Mouse (Mus musculus) lung, postnatal 0 days (tissue): Measurements from ENCODE around the gene Ppp2r2c. TPM values are rescaled to one million over a fixed set of nuclear protein-coding genes. Genes with fewer than 3 reads are reported as not detected.

Experiments used
- ATAC-seq: fragments of 200-750 bp; cut with Nextera tagmentation; 2 replicates; pipeline ENCODE4 v1.8.0; 2017; ENCODE audit warnings: moderate library complexity
- DNase-seq: peaks from one replicate; pipeline ENCODE4 v3.0.0-alpha.2; 2016; ENCODE audit warnings: low spot score
- H3K27ac ChIP-seq: fragments of 300-500 bp; sonication (generic); 2 replicates; pipeline ENCODE4 v1.5.1; 2014; ENCODE audit warnings: antibody characterized with exemption, mild to moderate bottlenecking, low read length, mixed read lengths
- H3K27me3 ChIP-seq: fragments of 300-500 bp; sonication (generic); replicated peaks from 2 replicates; pipeline ENCODE4 v1.6.1; 2014; ENCODE audit warnings: low read length, mixed read lengths; ENCODE audit not compliant: insufficient read depth
- H3K36me3 ChIP-seq: fragments of 300-500 bp; sonication (generic); 2 replicates; pipeline ENCODE4 v1.6.1; 2014; ENCODE audit warnings: low read length, mixed read lengths; ENCODE audit not compliant: insufficient read depth
- H3K4me1 ChIP-seq: fragments of 300-500 bp; sonication (generic); 2 replicates; pipeline ENCODE4 v1.6.1; 2014; ENCODE audit warnings: antibody characterized with exemption, low read depth, low read length, mixed read lengths; ENCODE audit not compliant: insufficient read depth
- H3K4me2 ChIP-seq: fragments of 300-500 bp; sonication (generic); replicated peaks from 2 replicates; pipeline ENCODE4 v1.6.1; 2014; ENCODE audit warnings: low read depth, mild to moderate bottlenecking, low read length, moderate library complexity, mixed read lengths
- H3K4me3 ChIP-seq: fragments of 300-500 bp; sonication (generic); 2 replicates; pipeline ENCODE4 v1.5.1; 2014; ENCODE audit warnings: low read depth, low read length
- H3K9ac ChIP-seq: fragments of 300-500 bp; sonication (generic); replicated peaks from 2 replicates; pipeline ENCODE4 v1.6.1; 2014; ENCODE audit warnings: low read depth, mild to moderate bottlenecking
- H3K9me3 ChIP-seq: fragments of 300-500 bp; sonication (generic); 2 replicates; pipeline ENCODE4 v1.6.1; 2016; ENCODE audit warnings: low read length, mixed read lengths
- CTCF ChIP-seq: IDR thresholded peaks from 2 replicates; pipeline ENCODE4 v1.5.1; 2016; ENCODE audit warnings: antibody characterized with exemption, mild to moderate bottlenecking
- EP300 ChIP-seq: IDR thresholded peaks from 2 replicates; pipeline ENCODE4 v1.6.1; 2016; ENCODE audit warnings: antibody characterized with exemption, mild to moderate bottlenecking, control low read depth
- WGBS: fragments of 180-500 bp; shearing (Covaris S2); extraction: QIAGEN DNeasy Blood & Tissue Kit; methylation state at CpG from one replicate; pipeline ENCODE4 v1.1.7; 2014; 5-methylcytosine and 5-hydroxymethylcytosine counted together
- polyA plus RNA-seq: library from polyadenylated mRNA; unstranded; fragments of >200 nt; fragmentation: Nextera tagmentation; extraction: Ambion mirVana; gene quantifications from 2 replicates; pipeline ENCODE4 v1.2.1, GENCODE M21; 2015

Ppp2r2c gene
- 0.04 TPM in 1 of 2 replicates, not detected in the other for polyA plus RNA-seq

DNA sequence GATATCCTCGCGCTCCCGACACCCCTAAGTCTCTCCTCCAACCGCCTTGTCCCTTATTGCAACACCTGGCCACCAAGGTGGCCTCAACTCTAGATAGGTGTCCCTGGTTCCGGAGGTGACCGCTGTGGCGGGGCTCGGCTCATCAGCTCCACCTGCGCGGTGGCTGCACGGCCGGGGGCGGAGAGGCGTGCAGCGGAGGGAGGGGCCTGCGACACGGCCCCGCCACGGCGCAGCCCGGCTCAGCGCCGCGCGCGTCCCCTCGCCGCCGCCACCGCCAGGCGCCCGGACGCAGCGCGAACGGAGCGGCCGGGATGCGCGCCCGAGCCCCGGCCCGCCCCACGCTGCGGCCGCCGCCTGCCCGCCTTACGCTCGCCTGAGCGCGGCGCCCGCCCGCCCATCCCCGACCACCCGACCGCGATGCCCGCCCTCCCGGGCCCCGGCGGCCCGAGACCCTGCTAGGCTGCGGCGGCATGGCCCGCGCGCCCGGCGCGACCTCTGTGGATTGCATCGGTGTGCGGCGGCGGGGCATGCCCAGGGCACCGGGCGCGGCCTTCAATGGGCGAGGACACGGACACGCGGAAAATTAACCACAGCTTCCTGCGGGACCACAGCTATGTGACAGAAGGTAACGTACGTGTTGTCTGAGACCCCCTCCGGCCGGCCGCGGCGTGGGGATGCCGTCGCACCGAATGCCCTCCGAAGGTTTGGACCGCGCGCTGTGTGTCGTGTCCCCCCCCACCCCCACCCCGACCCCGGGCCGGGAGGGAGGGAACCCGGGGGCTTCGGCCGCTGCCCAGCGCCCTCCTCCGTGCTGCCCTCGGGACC lies at the start of gene Ppp2r2c:
Gene Ppp2r2c (plus strand): TSS at position 248 of the 825 bp plus-strand sequence.
- Histone ChIP-seq H3K9ac (no peak within 1 kb of the TSS), H3K36me3 (no peaks in the 10 kb centered on the region), H3K4me2 (peak within 1 kb of the TSS; percentile 37), H3K27me3 (peaks cover 49% of the 10 kb centered on the region), H3K4me1 (no peaks in the 10 kb centered on the region), H3K27ac (no peak within 1 kb of the TSS), H3K4me3 (peak within 1 kb of the TSS; percentile 2; the same call in 1 of the 2 replicates), H3K9me3 (no peaks in the 10 kb centered on the region)
- ATAC-seq (no peak), DNase-seq (no peak)
- TF ChIP-seq CTCF (no peak), EP300 (no peak)
- WGBS = 2% methylated on average over 55 of the region's 108 CpGs

DNA sequence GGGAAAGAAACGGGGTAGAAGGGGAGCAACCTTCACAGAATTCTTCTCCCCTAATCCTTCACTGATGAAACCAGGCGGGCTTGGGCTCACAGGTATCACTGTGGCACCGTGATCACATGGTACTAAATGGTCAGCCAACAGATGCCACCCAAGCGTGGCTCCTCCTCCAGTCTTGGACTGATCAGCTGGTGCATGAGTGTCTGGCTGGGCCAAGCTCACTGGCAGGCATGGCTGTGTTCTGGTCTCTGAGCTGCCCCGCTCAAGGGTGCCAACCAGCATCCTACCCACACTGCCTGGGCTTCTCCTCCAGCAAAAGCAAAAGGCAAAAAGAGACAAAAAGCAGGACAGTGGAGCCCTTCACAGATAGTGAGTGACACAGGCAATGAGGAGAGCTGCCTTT lies 48.6 kb upstream of the Ppp2r2c start:
- Histone ChIP-seq H3K27ac (no peak overlapping the region), H3K27me3 (no peaks in the 10 kb centered on the region), H3K9me3 (no peaks in the 10 kb centered on the region), H3K36me3 (peaks cover 28% of the 10 kb centered on the region; the same call in 1 of the 2 replicates), H3K4me1 (no peaks in the 10 kb centered on the region), H3K9ac (no peak overlapping the region), H3K4me3 (no peak overlapping the region), H3K4me2 (no peak overlapping the region)
- ATAC-seq (no peak), DNase-seq (no peak)
- 87% methylated on average over 5 of the region's 5 CpGs for WGBS
- TF ChIP-seq CTCF (no peak), EP300 (no peak)

DNA sequence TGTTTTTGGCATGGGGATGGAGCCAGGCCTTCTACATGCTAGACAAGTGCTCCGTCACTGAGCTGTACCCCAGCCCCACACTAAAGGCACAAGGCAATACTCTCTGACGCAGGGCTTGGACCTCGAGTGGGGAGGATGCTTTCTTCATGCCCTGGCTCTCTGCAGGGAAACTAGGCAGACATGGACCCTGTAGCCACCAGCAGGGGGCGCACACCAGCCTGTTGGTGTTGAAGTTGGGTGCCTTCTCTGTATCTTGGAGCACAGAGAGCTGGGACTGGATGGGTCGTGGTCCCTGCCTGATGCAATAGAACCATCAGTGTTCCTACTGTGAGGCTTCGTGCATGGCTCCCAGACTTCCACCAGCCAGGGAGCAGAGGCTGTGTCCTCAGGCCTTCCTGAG lies 48.2 kb upstream of the Ppp2r2c start:
- peaks cover 27% of the 10 kb centered on the region; the same call in 1 of the 2 replicates for H3K36me3 ChIP-seq
- no peak overlapping the region for H3K4me3 ChIP-seq
- TF ChIP-seq CTCF (peak; percentile 81), EP300 (no peak)
- no peak overlapping the region for H3K9ac ChIP-seq
- no peaks in the 10 kb centered on the region for H3K9me3 ChIP-seq
- WGBS = 42% methylated on average over 6 of the region's 6 CpGs
- no peak for ATAC-seq
- no peaks in the 10 kb centered on the region for H3K27me3 ChIP-seq
- peak; percentile 45 for DNase-seq
- H3K4me2 ChIP-seq = no peak overlapping the region
- H3K4me1 ChIP-seq = no peaks in the 10 kb centered on the region
- H3K27ac ChIP-seq = no peak overlapping the region

DNA sequence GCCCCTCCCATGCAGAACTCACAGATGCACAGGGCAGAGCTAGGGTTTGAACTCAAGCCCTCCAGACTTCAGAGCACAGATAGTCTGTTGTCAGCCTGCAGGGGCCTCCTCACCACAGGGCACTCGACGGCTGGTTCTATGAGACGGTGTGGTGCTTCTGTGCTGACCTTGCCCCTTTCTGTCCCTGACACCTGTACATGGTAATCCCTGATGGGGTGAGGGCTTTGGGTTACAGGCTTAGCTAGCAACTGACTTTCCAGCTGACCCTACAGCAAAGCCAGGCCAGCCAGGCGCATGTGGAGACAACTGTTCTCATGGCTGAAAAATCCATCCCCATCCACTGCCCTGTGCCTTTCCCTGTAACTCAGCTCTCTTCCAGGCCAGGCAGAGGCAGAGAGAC lies 45.4 kb upstream of the Ppp2r2c start:
- Histone ChIP-seq H3K27me3 (no peaks in the 10 kb centered on the region), H3K4me2 (no peak overlapping the region), H3K27ac (no peak overlapping the region), H3K4me3 (no peak overlapping the region), H3K4me1 (no peaks in the 10 kb centered on the region), H3K9ac (no peak overlapping the region), H3K9me3 (no peaks in the 10 kb centered on the region), H3K36me3 (peaks cover 18% of the 10 kb centered on the region; the same call in 1 of the 2 replicates)
- no peak for TF ChIP-seq EP300
- TF ChIP-seq CTCF = no peak
- 87% methylated on average over 4 of the region's 4 CpGs for WGBS
- no peak; the same call in 1 of the 2 replicates for ATAC-seq
- no peak for DNase-seq

DNA sequence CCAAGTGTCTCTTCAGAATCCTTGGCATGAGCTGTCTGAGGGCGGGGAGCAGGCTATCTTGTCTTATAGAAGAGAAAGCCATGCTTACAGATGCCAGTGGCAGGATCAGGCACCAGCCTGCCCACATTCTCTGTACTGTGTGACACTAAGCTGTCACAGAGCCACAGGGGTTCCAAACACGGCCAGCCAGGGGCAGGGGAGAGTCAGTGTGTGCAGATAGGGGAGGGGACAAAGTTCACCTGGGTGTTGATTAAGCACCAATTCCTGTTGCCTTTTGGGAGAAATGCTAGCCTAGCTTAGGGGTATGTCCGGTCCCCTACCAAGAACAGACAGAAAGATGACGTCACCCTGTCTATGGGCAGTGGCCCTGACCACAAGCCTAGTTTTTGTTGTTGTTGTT lies 39.2 kb upstream of the Ppp2r2c start:
- Histone ChIP-seq H3K4me3 (no peak overlapping the region), H3K4me2 (no peak overlapping the region), H3K27ac (no peak overlapping the region), H3K9me3 (no peaks in the 10 kb centered on the region), H3K9ac (no peak overlapping the region), H3K36me3 (0 out of 2 replicates have a peak, but pooled peaks cover 2% of the 10 kb centered on the region), H3K4me1 (peaks cover 4% of the 10 kb centered on the region), H3K27me3 (no peaks in the 10 kb centered on the region)
- DNase-seq (no peak), ATAC-seq (no peak)
- 72% methylated on average over 4 of the region's 4 CpGs for whole genome bisulfite sequencing
- no peak for TF ChIP-seq EP300
- no peak for TF ChIP-seq CTCF

DNA sequence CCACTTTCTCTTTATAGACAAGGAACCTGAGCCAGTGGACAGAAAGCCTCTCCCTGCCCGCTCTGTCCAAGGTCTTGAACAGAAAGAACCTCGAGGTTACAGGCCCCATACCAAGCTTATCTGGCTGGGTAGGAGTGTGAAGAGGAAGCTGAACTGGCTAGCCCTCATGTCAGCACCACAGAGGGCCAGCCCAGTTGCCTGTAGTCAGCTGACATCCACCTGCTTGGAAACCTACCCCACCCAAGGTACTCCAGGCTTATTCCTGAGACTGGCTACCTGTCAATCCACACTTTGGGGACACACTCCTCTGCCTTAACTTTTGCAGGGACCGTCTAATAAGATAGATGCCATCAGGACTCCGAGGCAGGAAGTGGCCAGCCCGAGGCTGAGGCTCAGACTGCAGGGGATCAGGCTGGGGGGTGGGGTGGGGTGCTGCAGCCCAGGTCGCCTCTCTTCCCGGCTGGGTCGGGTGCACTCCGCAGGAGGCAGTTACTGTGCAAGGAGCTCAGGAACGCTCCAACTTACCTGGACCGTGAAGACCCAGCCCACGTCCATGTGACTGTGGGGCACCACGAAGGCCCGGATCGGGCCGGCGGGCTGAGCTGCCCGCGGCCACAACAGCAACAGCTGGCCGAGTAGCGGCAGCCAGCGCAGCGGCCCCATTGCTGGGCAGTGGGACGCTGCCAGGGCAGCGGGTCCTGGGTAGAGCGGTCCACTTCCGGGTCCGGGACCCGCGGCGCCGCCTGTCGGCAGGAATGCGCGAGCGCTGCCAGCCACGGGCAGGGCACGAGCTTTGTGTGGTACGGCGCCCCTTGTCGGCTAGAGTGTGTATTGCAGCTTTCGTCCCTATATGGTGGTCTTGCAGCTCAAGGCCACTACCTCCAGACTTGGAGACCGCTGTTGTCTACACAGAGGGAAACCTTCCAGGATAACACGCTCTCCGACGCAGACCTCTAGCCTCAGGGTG lies 38.1 kb upstream of the Ppp2r2c start, which contains the start of gene Man2b2:
Gene Man2b2 (minus strand): TSS at position 741 of the 967 bp plus-strand sequence.
- Histone ChIP-seq H3K9me3 (no peaks in the 10 kb centered on the region), H3K4me1 (peaks cover 4% of the 10 kb centered on the region), H3K9ac (peak within 1 kb of the TSS; percentile 54), H3K4me3 (peak within 1 kb of the TSS; percentile 63), H3K36me3 (no peaks in the 10 kb centered on the region), H3K27ac (no peak within 1 kb of the TSS), H3K4me2 (peak within 1 kb of the TSS; percentile 94), H3K27me3 (no peaks in the 10 kb centered on the region)
- WGBS = 4% methylated on average over 45 of the region's 46 CpGs
- ATAC-seq (peak; percentile 98), DNase-seq (peak; percentile 89)
- TF ChIP-seq CTCF (peak; percentile 100), EP300 (no peak)
